Mouse (Mus musculus) forebrain, postnatal 0 days (tissue): ENCODE measurements at regions not wholly inside any gene's neighbourhood (a gene's known extent, or its start where the extent isn't known, plus 50 kb on each side); places are given as distances from the start of the nearest gene placed in this dataset.
"Not testable (repeated sequence)": the region's sequence is repeated elsewhere in the genome, so short reads cannot be mapped to it uniquely, and the experiment has no call there.

Experiments used
- ATAC-seq: fragments of 200-750 bp; cut with Nextera tagmentation; 2 replicates; pipeline ENCODE4 v1.8.0; 2017; ENCODE audit warnings: mild to moderate bottlenecking, moderate library complexity
- DNase-seq: peaks from one replicate; pipeline ENCODE4 v3.0.0-alpha.2; 2015
- H3K27ac ChIP-seq: fragments of 300-500 bp; sonication (generic); 2 replicates; pipeline ENCODE4 v1.5.1; 2014; ENCODE audit warnings: low read depth, mild to moderate bottlenecking, antibody characterized with exemption, low read length, moderate library complexity, mixed read lengths
- H3K27me3 ChIP-seq: fragments of 300-500 bp; sonication (generic); 2 replicates; pipeline ENCODE4 v1.6.1; 2014; ENCODE audit warnings: mild to moderate bottlenecking, low read length, mixed read lengths; ENCODE audit not compliant: insufficient read depth
- H3K36me3 ChIP-seq: fragments of 300-500 bp; sonication (generic); 2 replicates; pipeline ENCODE4 v1.6.1; 2014; ENCODE audit warnings: mild to moderate bottlenecking, moderate library complexity; ENCODE audit not compliant: insufficient read depth
- H3K4me1 ChIP-seq: fragments of 300-500 bp; sonication (generic); 2 replicates; pipeline ENCODE4 v1.6.1; 2014; ENCODE audit warnings: antibody characterized with exemption; ENCODE audit not compliant: insufficient read depth
- H3K4me2 ChIP-seq: fragments of 300-500 bp; sonication (generic); 2 replicates; pipeline ENCODE4 v1.6.1; 2014; ENCODE audit warnings: low read depth, mild to moderate bottlenecking, moderate library complexity
- H3K4me3 ChIP-seq: fragments of 300-500 bp; sonication (generic); 2 replicates; pipeline ENCODE4 v1.5.1; 2014; ENCODE audit warnings: low read depth, low read length, mixed read lengths
- H3K9ac ChIP-seq: fragments of 300-500 bp; sonication (generic); 2 replicates; pipeline ENCODE4 v1.6.1; 2014; ENCODE audit warnings: mild to moderate bottlenecking
- H3K9me3 ChIP-seq: fragments of 300-500 bp; sonication (generic); 2 replicates; pipeline ENCODE4 v1.6.1; 2016; ENCODE audit warnings: low read length
- CTCF ChIP-seq: sonication (generic); IDR thresholded peaks from 2 replicates; pipeline ENCODE4 v1.5.1; 2016; ENCODE audit warnings: antibody characterized with exemption, control low read depth, low read depth
- WGBS: fragments of 180-500 bp; shearing (Covaris S2); extraction: QIAGEN DNeasy Blood & Tissue Kit; methylation state at CpG from one replicate; pipeline ENCODE4 v1.1.7; 2014; 5-methylcytosine and 5-hydroxymethylcytosine counted together

- 27% methylated on average over 2 of the region's 2 CpGs for WGBS
- Histone ChIP-seq H3K9ac (no peak overlapping the region), H3K36me3 (no peaks in the 10 kb centered on the region), H3K4me2 (no peak overlapping the region), H3K27me3 (no peaks in the 10 kb centered on the region), H3K4me1 (0 out of 2 replicates have a peak, but pooled peaks cover 3% of the 10 kb centered on the region), H3K9me3 (no peaks in the 10 kb centered on the region), H3K4me3 (no peak overlapping the region), H3K27ac (no peak overlapping the region; the same call in 1 of the 2 replicates)
- TF ChIP-seq CTCF = no peak
- peak; percentile 73 for DNase-seq
- ATAC-seq = peak; percentile 83
These were observed 422.9 kb upstream of the Hs3st1 start for GRCm38 (mm10) chr5:40177982-40178748.

- Histone ChIP-seq H3K9me3 (no peaks in the 10 kb centered on the region), H3K4me2 (no peak overlapping the region), H3K4me1 (no peaks in the 10 kb centered on the region), H3K27me3 (no peaks in the 10 kb centered on the region), H3K4me3 (no peak overlapping the region), H3K27ac (peak overlapping the region; percentile 16; the same call in 1 of the 2 replicates), H3K36me3 (no peaks in the 10 kb centered on the region), H3K9ac (no peak overlapping the region)
- ATAC-seq (peak; percentile 95), DNase-seq (peak; percentile 61)
- whole genome bisulfite sequencing = 60% methylated on average over 3 of the region's 3 CpGs
- no peak for TF ChIP-seq CTCF
These were observed 381.5 kb upstream of the Hs3st1 start for GRCm38 (mm10) chr5:40136740-40137285.

- DNase-seq = no peak
These were observed 369.1 kb upstream of the Hs3st1 start for GRCm38 (mm10) chr5:40124337-40124736.

GRCm38 (mm10) chr5:40116849-40117248 lies 361.6 kb upstream of the Hs3st1 start:
- Histone ChIP-seq H3K4me3 (no peak overlapping the region), H3K9ac (no peak overlapping the region), H3K4me2 (no peak overlapping the region), H3K27me3 (no peaks in the 10 kb centered on the region), H3K36me3 (no peaks in the 10 kb centered on the region), H3K4me1 (no peaks in the 10 kb centered on the region), H3K27ac (no peak overlapping the region), H3K9me3 (no peaks in the 10 kb centered on the region)
- no peak for DNase-seq
- ATAC-seq = no peak
- TF ChIP-seq CTCF = no peak

More at GRCm38 (mm10) chr5:40124337-40124736, 369.1 kb upstream of the Hs3st1 start:
- H3K27ac ChIP-seq = no peak overlapping the region
- no peaks in the 10 kb centered on the region for H3K36me3 ChIP-seq
- H3K27me3 ChIP-seq = no peaks in the 10 kb centered on the region
- ATAC-seq = no peak
- H3K4me1 ChIP-seq = no peaks in the 10 kb centered on the region
- no peaks in the 10 kb centered on the region for H3K9me3 ChIP-seq
- H3K4me2 ChIP-seq = no peak overlapping the region
- WGBS = 59% methylated on average over 1 of the region's 1 CpGs
- H3K9ac ChIP-seq = no peak overlapping the region
- peak; percentile 44 for TF ChIP-seq CTCF
- H3K4me3 ChIP-seq = no peak overlapping the region

GRCm38 (mm10) chr5:40089576-40089975 lies 334.3 kb upstream of the Hs3st1 start:
- not testable (repeated sequence) for H3K36me3 ChIP-seq, H3K4me3 ChIP-seq, H3K4me2 ChIP-seq, H3K27ac ChIP-seq, H3K9me3 ChIP-seq, H3K9ac ChIP-seq, H3K27me3 ChIP-seq, ATAC-seq, H3K4me1 ChIP-seq, DNase-seq
- 89% methylated on average over 5 of the region's 5 CpGs for WGBS

DNA sequence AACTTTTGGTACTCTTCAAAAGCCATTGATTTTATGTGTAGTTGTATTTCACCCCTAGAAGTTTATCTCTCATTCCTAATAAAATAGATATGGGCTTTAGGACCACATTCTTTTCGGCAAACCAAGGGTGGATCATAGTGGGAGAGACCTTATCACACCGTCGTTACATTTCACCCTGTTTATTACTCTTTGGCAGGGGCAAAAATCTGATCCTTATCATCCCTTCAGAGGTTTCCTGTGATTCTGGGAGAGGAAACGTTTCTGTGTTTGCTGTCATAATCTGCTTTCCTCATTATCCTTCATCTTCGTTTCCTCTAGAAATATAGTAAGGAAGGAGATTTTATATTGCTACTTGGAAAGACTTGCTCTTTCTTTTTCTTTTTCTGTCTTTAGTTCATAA lies 290.0 kb upstream of the Hs3st1 start:
- 85% methylated on average over 5 of the region's 5 CpGs for WGBS
- Histone ChIP-seq H3K27ac (no peak overlapping the region), H3K4me2 (no peak overlapping the region), H3K36me3 (no peaks in the 10 kb centered on the region), H3K4me1 (no peaks in the 10 kb centered on the region), H3K27me3 (no peaks in the 10 kb centered on the region), H3K9me3 (no peaks in the 10 kb centered on the region), H3K9ac (no peak overlapping the region), H3K4me3 (no peak overlapping the region)
- ATAC-seq = no peak
- no peak for DNase-seq
- no peak for TF ChIP-seq CTCF

DNA sequence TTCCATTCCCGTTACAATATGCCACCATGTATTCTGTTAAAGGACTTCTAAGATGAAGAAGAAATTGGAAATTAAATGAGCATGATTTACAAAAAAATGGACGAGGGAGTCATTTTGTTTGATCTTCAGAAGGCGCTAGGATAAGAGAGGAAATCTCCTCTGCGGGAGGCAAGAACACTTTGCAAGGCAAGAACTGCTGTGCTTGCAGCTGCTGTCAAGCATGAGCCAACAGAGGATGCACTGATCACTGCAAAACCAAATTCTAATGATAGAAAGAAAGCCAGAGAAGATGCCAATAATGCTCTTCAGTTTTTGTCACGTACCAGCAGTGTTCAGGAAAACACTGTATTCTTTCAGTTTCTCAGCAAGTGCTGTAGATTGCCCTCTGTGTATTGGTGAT lies 279.2 kb upstream of the Hs3st1 start:
- Histone ChIP-seq H3K27me3 (no peaks in the 10 kb centered on the region), H3K36me3 (no peaks in the 10 kb centered on the region), H3K4me3 (no peak overlapping the region), H3K4me2 (no peak overlapping the region), H3K27ac (no peak overlapping the region), H3K4me1 (no peaks in the 10 kb centered on the region), H3K9ac (no peak overlapping the region), H3K9me3 (no peaks in the 10 kb centered on the region)
- no peak for ATAC-seq
- 82% methylated on average over 5 of the region's 5 CpGs for WGBS
- no peak for DNase-seq
- no peak for TF ChIP-seq CTCF
